Mouse (Mus musculus): ENCODE measurements around the gene Paics.
"Not testable (repeated sequence)": the region's sequence is repeated elsewhere in the genome, so short reads cannot be mapped to it uniquely, and the experiment has no call there.

The Paics gene

DNA sequence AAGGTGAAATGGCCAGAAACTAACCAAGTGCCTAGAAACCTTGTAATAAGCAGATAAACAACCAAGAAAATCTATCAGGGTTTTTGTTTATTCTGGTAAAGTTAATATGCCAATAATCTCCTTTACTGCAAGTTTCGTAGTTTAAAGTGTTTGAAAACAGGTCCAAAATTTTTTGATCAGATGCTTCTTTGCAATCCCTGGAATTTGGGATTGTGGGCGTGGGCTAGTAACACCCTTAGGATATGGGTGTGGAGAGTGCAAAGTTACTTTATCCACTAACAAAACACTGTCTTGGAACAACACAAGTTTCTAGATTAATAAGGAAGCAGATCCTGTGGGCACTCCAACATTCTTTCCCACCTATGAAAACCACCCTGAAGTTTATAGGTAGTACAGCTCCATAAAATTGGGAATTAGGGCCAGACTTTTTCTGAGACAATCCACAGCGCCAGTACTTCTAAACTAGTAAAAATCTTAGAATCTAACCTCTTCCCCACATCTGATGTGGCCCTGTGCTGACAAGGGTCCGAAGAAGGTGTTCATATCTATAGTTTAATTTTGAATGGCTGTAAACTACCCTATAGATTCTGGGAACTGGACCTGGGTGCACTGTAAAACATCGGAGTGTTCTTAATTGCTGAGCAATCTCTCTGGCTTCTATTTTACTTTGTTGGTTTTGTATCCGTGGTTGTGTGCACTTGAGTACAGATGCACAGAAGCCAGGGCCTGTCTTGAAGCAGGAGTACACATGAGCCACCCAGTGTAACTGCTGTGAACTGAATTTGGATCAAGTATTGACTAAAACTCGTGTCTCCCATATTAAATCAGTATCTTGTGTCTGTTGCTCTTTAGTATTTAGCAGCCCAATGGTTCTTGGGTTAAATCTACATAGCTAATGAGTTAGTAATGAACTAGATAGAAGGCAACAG lies 1.3 kb downstream of the Paics start:
- DNase-seq: no peak

GRCm38 (mm10) chr5:76953794-76954193 lies 2.7 kb downstream of the Paics start:
- DNase-seq: no peak

DNA sequence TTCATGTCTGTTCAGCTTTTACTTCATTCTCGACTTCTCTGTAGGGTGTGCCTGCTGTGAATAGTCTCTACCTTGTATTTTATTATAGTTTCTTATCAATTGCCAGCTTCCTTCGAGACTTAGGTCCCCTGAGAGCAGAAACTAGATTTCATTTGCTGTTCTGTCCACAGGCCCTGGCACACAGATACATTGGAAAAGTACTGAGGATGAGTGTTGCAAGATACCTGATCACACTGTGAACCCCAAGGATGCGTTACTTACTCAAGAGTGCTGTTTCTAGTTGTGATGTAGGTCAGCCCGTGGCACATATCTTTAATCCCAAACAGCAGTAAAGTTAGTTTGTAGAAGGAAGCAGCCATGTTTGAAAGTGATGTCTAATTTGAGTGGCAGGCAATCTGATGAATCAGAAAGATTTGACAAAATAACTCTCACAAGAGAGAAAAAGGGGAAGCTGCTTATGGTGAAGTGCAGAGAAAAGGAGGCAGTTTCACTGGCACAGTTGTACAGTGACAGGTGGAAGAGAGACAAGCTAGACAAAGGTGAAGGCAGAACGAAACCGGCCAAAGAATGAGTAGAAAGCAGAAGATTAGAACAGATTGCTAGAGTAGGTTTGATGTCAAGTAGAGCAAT lies 3.3 kb downstream of the Paics start:
- DNase-seq: no peak

DNA sequence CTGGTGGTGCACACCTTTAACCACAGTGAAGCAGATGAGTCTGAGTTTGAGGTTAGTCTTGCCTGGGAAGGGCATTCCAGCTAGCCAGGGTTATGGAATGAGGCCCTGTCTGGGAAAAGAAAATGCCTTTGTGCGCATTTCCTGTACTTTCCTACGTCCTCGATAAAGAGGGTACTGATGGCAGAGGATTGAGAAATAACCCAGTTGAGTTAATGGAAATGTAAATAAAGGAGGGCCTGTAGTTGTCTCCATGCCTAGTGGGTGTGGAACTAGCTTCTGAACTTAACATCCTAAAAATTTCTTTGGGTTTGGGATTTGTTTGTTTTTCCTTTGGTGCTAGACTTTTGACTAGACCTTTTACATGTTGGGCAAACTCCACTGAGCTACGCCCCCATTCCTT lies 4.4 kb downstream of the Paics start:
- DNase-seq: no peak

DNA sequence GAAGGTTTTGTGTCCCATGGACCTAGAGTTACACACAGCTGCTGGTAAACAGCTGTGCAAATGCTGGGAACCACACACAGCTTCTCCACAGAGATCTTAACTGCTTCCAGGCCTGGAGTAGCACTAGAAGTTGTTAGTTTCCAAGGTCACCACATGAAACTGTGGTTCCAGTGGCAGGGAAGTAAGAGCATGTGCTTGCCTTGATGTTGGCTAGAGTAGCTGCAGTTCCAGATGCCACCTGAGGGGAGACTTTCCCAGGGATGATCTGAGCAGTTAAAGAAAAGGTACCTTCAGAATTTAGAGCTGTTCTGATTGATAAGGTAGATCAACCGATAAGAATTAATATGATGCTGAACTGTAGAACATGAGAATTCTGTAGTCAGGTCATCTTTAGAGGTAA lies 6.8 kb downstream of the Paics start:
- no peak for DNase-seq

- no peak for DNase-seq
Measured at GRCm38 (mm10) chr5:76959587-76959986, 8.5 kb downstream of the Paics start.

DNA sequence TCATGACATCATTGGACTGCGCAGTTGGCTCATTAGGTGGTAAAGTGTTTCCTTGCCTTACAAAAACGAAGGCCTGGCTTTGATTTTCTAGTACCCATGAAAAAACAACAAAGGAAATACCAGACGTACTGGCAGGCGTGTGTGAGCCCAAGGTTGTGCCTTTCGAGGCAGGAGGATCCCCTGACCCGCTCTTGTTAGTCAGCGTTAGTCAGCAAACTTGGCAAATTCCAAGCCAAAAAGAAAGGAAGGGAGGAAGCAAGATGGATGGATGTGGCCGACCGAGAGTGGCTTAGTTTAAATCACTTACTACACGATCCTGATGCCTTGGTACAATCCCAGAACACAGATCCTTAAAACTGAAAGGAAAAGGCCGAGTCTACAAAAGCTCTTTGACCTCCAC lies 11.4 kb downstream of the Paics start:
- DNase-seq: no peak

GRCm38 (mm10) chr5:76964651-76965050 lies 13.5 kb downstream of the Paics start:
- DNase-seq: no peak

DNA sequence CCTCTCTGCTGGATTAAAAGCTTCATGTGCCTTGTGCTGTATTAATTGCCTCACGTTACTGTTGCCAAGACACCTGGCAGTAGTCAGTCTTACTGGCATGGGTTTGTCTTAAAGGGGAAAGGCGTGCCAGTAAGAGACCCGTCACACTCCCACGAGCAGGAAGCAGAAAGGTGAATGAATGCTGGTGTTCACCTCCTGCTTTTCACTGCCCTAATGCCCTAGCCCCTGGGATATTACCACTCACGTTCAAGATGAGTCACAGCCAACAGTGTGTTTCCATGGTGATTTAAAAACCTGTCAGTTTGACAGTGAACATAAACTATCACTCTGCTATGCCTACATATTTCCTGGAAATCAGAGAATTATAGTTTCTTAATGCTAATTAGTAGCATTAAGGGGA lies 18.1 kb downstream of the Paics start:
- DNase-seq: no peak

DNA sequence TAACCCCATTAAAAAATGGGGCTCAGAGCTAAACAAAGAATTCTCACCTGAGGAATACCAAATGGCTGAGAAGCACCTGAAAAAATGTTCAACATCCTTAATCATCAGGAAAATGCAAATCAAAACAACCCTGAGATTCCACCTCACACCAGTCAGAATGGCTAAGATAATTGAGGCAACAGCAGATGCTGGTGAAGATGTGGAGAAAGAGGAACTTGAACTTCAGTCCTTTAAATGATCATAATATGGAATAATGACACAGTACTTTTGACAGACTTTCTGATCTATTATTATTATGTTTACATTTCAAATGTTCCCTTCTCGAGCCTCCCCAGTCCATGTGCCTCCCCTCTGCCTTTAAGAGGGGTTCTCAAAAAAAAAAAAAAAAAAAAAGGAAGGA lies 20.0 kb downstream of the Paics start:
- not testable (repeated sequence) for DNase-seq

- DNase-seq: no peak
Measured at GRCm38 (mm10) chr5:76973488-76973887, 22.4 kb downstream of the Paics start.

- DNase-seq: no peak
Measured at GRCm38 (mm10) chr5:76974207-76974553, 23.1 kb downstream of the Paics start.

DNA sequence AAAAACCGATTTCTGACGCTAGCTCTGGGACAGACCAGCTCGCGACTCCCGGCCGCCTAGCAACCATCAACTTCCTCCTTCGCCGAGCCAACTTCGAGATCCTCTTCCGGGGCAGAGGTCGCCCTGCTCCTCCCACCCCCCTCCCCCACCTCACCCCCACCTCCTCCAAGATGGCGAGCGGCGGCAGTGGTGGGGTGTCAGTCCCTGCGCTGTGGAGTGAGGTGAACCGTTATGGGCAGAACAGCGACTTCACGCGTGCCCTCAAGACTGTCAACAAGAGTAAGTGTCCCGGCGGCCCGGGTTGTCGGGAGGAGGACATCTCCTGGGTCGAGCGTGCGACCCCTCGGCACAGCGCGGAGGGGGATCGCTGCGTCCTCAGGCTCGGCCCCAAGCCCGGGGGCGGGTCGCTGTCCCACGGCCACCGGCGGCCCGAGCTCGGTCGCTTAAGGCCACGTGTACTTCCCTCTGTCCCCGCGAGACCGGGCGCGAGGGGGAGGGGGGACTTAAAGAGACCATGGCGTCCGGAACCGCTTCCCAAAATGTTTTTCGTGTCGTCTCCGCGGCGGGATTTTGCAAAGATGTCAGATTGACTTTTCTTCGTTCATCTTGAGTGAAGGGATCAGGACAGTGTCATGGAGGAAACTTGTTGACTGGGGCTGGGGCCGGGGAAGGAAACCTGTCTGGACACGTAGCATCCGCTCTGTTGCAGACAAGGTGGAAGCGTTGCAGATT lies 23.6 kb downstream of the Paics start, which contains the start of gene Srp72:
Gene Srp72 (plus strand): TSS at position 130 of the 732 bp plus-strand sequence.
- peak; percentile 93 for DNase-seq

DNA sequence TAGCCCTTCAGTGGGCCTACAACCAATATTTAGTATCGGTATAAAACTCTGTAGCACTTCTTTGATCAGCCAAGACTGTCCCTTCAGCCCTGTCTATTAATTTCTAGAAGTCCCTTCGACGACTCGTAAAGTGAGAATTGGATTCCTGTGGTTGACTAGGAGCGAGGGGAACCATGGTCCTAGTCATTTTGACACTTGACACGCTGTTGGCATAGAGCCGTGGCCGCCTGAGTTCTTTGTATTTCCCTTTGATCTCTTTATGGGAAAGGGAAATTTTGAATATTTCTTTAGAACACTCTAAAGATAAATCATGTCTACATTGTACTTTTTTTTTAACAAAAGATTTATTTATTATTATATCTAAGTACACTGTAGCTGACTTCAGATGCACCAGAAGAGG lies 24.6 kb downstream of the Paics start:
- no peak for DNase-seq

GRCm38 (mm10) chr5:76984015-76984414 lies 32.9 kb downstream of the Paics start:
- no peak for DNase-seq

DNA sequence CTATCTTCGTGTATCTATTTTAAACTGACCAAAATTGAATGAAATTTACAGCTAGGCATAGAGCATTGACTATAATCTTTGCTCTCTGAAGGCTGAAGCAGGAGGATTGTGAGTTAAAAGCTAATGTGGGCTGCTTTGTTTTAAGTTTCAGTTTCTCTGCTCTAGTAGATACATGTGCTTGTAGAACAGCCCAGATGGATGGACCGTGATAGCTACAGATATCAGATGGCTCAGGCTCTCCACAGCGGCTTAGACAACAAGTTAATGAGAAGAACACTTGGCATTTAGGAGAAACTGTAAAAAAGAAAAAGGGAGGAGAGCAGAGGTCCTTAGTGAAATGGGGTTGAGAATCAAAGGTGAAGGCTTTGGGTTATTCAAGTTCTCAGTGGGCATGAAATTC lies 39.7 kb downstream of the Paics start:
- no peak for DNase-seq

- DNase-seq: no peak
Measured at GRCm38 (mm10) chr5:76993174-76993814, 42.2 kb downstream of the Paics start.

DNA sequence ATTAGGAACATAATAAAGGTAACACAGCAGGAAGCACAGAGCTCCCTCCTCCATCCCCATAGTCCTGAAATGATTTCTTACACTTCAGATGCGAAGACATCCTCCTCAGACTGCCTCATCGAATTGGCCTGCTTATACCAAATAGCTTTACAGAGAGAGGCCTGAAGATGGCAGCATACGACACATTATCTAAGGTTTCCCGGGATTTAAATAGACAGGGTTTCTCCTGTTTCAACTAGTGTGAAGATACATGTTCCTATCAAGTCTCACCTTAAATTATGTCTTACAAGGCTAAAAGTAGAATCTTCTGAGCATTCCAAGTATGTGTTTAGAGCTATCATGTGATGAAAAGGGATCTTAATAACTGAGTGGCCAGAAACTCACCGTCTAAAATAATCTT lies 47.3 kb downstream of the Paics start:
- peak; percentile 72 for DNase-seq

GRCm38 (mm10) chr5:77001192-77001591 lies 50.1 kb downstream of the Paics start:
- DNase-seq: no peak

- DNase-seq: no peak
Measured at GRCm38 (mm10) chr5:77004051-77004821, 53.1 kb downstream of the Paics start, which contains the start of gene Arl9. Gene Arl9 (plus strand): TSS chr5:77004055.

DNA sequence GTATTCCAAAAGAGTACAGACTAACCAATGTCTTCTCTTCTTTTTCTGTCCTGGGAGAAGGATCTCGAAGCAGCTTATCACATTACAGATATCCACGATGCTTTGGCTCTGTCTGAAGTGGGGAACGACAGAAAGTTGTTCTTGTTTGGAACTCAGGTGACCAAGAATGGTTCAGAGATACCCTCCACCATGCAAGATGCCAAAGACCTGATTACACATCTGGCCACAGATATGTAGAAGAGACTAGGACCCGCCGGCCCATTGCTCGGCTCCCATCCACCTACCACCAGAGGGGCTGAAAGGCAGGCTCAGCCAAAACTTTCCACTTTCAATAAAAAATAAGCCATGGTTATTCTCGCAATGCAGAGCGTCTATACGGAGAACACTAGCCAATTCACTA lies 59.2 kb downstream of the Paics start:
- no peak for DNase-seq

GRCm38 (mm10) chr5:77011082-77011481 lies 60.0 kb downstream of the Paics start:
- DNase-seq: no peak

Data from retina, postnatal 1 day (tissue).